Mouse (Mus musculus) urinary bladder, postnatal 36 days (tissue): ENCODE measurements around the gene Ocel1.
"Not testable (repeated sequence)": the region's sequence is repeated elsewhere in the genome, so short reads cannot be mapped to it uniquely, and the experiment has no call there.

ENCODE experiments used
- DNase-seq, 2 experiments: peaks; one replicate each; pipeline ENCODE4 v3.0.0; 2022; ENCODE audit warnings: low spot score in 2 of 2, mixed read lengths in 1 of 2

Gene Ocel1

GRCm38 (mm10) chr8:71371236-71371848, at the start of gene Ocel1:
TSS of gene Ocel1 (plus strand) at chr8:71371298.
- peak; percentile 97 to 98 for DNase-seq

DNA sequence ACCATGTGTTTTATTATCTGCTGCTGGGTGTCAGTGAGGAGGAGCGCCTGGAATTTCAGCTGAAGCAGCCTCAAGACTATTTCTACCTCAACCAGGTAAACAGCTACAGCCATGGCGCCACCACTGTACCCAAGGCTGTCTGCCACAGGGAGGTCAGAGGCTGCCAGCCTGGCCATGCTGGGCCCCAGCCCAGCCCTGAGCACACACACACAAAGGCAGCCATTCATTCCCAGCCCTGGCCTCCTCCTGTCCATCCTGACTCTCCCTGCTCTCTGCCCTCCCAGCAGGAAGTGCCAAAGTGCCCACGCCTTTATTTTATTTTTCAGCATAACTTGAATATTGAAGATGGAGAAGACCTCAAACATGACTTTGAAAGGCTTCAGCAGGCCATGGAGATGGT, 48.2 kb upstream of the Ocel1 start:
- DNase-seq = no peak

GRCm38 (mm10) chr8:71324848-71325247, 46.2 kb upstream of the Ocel1 start:
- peak in 1 of 2 experiments; percentile 23 for DNase-seq

GRCm38 (mm10) chr8:71337834-71338233, 33.3 kb upstream of the Ocel1 start:
- not testable (repeated sequence) for DNase-seq

DNA sequence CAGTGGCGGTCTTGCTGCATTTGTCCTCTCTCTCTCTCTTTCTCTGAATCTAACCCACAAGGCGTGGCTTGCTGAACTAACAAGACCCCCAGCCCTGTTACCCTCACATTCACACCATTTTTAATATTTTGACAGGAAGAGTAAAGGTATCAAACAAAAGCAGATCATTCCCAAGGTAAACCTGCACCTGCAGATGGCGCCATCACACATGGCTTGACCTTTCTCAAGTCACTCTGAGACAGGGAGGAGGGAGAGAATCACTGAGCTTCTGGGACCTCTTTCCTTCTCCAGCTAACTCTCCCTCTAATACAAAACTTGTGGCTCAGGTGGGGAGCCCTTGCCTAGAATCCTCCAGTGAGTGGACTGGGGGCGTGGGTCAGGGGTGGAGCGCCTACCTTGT, 30.5 kb upstream of the Ocel1 start:
- DNase-seq = no peak

GRCm38 (mm10) chr8:71346581-71346980, 24.5 kb upstream of the Ocel1 start:
- DNase-seq = no peak

- DNase-seq = no peak
Observed at GRCm38 (mm10) chr8:71351117-71351516, 20.0 kb upstream of the Ocel1 start.

DNA sequence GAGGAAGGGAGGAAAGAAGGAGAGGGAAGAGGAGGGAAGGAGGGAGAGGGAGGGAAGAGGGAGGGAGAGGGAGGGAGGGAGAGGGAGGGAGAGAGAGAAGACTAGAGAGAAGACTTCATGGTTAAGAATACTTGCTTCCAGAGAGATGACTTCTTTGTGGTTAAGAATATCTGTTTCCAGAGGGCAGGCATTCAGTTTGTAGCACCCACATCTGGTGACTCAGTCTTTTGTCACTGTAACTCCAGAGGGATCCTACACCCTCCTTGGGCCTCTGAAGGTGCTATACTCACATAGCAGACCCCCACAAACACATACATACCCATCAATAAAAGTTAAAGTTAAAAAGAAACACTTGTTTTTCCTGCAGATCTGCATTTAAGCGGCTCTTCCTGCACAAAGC, 19.6 kb upstream of the Ocel1 start:
- DNase-seq = no peak

DNA sequence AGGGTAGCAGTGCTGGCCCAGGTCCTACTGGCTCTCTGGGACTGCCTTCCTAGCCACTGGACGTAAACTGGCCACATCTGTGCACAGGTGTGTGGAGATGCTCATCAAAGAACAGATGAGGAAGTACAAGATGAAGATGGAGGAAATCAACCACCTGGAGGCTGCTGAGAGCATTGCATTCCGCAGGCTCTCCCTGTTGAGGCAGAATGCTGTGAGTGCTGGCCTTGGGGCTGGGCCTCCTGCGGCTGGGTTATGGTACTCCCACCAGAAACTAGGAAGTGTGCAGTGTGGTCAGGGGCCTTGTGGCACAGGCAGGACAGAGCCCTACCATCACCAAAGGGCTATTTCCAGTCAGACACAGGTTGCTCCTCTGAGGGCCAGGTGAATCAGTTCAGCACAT, 13.1 kb upstream of the Ocel1 start:
- DNase-seq = no peak

DNA sequence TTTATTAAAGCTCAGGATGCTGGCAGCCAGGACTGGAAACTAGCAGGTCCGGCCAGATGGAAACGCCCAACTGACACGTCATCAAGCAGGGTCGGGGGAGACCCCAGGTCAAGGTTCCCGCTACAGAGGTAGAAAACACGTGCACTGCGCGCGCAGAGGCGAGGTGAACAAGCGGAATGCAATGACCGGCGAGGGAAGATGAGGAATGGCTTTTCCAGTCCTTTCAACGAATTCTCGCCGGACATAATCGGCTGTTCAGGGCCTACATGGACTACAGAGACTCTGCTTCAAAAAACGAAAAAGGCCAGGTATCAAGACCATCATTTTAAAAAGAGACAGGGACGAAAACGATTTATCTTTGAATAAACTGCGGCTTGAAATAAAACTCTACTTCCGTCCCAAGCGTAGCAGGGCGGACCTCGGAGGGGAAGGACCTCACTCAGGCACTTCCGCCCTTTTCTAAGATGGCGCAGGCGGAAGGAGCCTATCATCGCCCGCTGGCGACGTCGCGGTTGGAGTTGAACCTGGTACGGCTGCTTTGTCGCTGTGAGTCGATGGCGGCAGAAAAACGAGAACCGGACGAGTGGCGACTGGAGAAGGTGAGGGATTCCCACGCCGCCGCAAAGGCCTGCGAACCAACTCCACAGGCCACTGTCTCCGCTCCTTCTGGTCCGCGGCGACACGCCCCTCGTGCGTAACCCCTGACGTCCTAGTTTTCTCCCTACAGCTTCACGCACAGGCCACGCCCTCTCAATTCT, 4.1 kb upstream of the Ocel1 start, which contains the start of gene Use1:
Gene Use1, plus strand, starts transcription at position 78 of the 758 bp plus-strand sequence.
- DNase-seq = peak; percentile 90 to 92

GRCm38 (mm10) chr8:71367529-71368176, 3.4 kb upstream of the Ocel1 start:
- DNase-seq = no peak

DNA sequence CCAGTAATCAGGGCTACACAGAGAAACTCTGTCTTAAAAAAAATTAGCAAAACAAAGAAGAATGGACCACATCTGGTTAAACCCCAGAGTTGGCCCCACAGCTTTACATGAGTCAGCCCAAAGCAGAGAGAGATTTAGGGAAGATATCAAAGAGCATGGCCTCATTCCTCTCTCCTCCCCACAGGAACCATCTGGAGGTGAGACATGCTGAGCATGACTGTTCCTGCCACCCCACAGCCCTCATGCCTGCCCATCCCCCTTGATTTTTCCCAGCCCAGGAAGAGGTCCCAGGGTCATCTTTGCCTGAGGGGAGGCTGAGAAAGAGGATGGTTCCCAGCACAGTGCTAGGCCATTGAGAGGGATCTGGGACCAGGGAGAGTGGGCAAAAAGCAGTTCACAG, 2.7 kb upstream of the Ocel1 start:
- no peak for DNase-seq

GRCm38 (mm10) chr8:71369040-71369718, 1.9 kb upstream of the Ocel1 start:
- no peak for DNase-seq

GRCm38 (mm10) chr8:71370711-71371235, 325 bp upstream of the Ocel1 start:
- DNase-seq = no peak

DNA sequence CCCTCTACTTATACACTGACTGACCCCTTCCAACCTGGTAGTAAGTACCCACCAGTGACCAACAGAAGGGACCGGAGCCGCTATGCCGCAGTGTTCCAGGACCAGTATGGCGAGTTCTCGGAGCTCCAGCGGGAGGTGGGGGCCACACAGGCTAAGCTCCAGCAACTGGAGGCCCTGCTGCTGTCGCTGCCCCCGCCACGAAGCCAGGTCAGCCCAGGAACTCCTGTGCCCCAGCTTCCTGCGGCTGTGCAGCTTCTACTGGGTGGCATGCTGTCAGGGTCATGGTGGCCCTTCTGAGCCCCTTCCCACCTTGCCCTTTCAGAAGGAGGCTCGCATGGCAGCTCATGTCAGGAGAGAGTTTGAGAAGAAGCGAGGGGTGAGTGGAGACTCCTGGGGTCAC, 1.3 kb downstream of the Ocel1 start:
- no peak for DNase-seq

- DNase-seq = no peak
Observed at GRCm38 (mm10) chr8:71373000-71373399, 1.9 kb downstream of the Ocel1 start.

DNA sequence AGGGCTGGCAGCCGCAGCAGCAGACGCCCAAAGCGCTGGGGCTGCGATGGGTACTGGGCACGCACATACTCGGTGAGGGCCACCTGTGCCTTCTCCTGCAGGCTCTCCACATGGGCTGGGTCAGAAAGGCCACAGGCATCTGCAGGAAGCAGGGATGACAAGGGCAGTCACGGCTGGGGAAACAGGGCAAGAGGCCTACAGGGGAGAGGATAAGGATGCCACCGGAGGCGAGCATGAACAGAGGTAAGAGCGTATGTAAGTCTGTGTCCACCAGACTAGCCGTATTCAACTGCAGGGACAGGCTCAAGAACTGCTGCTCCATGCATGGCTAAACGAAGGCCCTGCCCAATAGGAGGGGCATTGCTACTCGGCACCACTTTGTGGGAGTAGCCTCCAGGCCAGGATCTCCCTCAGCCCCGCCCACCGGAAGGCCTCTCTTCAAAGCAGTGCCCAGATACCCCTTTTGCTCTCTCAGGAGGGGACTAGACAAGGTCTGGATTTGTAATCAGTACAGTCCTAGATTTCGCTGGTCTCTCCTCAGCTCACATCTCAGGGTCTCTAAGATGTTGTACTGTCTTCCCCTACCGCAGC, 3.6 kb downstream of the Ocel1 start:
- DNase-seq = no peak

- peak; percentile 57 to 76 for DNase-seq
Observed at GRCm38 (mm10) chr8:71375581-71376422, 4.7 kb downstream of the Ocel1 start.

- DNase-seq = no peak
Observed at GRCm38 (mm10) chr8:71376423-71377030, 5.4 kb downstream of the Ocel1 start.

GRCm38 (mm10) chr8:71379008-71379407, 7.9 kb downstream of the Ocel1 start:
- no peak for DNase-seq
